Mouse (Mus musculus): Measurements from ENCODE around the gene Vps45.

Gene Vps45

DNA sequence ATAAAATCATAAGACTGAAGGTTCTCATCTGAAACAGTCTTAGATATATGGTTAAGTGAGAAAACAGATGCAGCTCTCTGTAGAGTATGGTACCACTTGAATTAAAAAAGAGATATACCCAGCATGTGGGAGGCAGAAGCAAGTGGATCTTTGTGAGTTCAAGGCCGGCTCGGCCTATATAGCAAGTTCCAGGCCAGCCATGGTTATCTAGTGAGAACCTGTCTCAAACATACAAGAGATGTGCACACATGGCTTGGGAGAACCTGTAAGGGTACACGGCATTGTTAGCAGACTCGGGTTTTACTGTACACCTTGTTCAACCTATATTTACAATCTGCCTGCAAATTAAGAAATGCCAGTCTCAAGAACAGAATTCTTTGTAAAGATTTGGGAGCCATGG, 19.4 kb downstream of the Vps45 start:
- DNase-seq (ENCODE audit: low spot score in 2 of 2): no peak

- no peak for DNase-seq (ENCODE audit: low spot score in 2 of 2)
Measured at GRCm38 (mm10) chr3:96038156-96038555, 20.1 kb downstream of the Vps45 start.

DNA sequence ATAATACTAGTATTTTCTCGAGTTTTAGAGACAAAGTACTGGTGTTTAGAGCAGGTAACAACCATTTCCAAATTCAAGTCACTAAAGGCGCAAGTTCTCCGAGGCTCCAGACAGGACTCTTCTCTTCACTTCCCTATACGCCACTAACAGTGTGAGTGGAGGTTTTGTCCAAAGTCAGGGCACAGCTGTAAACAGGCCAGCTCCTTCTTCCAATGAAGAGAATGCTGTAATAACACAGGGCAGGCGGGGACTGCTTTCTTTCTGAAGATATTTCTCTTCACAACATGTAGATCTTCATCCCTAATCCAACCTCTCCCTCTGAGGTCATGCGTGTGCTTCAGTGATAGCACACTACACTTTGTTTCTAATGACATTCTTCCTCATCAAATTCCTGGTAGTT, 21.5 kb downstream of the Vps45 start:
- DNase-seq (ENCODE audit: low spot score in 2 of 2): no peak

- no peak for DNase-seq (ENCODE audit: low spot score in 2 of 2)
Measured at GRCm38 (mm10) chr3:96033046-96033445, 25.2 kb downstream of the Vps45 start.

- DNase-seq (ENCODE audit: low spot score in 2 of 2): no peak
Measured at GRCm38 (mm10) chr3:96032652-96033017, 25.6 kb downstream of the Vps45 start.

GRCm38 (mm10) chr3:96031991-96032651, 26.1 kb downstream of the Vps45 start:
- DNase-seq (ENCODE audit: low spot score in 2 of 2): peak; percentile 62 to 63

- no peak for DNase-seq (ENCODE audit: low spot score in 2 of 2)
Measured at GRCm38 (mm10) chr3:96029766-96030165, 28.5 kb downstream of the Vps45 start.

DNA sequence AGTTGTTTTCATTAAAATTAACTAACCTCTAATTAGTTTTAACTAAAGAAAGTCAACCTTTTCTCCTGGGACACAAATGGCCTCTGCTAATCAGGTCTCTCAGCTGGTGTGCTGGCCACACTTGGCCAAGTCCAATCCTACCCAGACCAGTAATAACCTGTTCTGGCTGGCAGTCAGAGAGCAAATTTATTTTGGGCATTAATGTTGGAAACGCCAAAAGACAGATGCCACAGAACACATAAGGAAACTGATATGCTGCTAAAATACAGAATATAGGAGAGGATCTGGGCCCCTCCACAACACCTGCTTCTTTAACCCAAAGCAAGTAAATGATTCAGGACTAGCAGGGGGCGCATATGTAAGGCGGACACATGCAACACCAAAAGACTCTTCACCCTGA, 28.9 kb downstream of the Vps45 start:
- no peak for DNase-seq (ENCODE audit: low spot score in 2 of 2)

GRCm38 (mm10) chr3:96027875-96028274, 30.4 kb downstream of the Vps45 start:
- DNase-seq (ENCODE audit: low spot score in 2 of 2): no peak

- DNase-seq (ENCODE audit: low spot score in 2 of 2): peak in 1 of 2 experiments; percentile 26
Measured at GRCm38 (mm10) chr3:96027145-96027544, 31.1 kb downstream of the Vps45 start.

DNA sequence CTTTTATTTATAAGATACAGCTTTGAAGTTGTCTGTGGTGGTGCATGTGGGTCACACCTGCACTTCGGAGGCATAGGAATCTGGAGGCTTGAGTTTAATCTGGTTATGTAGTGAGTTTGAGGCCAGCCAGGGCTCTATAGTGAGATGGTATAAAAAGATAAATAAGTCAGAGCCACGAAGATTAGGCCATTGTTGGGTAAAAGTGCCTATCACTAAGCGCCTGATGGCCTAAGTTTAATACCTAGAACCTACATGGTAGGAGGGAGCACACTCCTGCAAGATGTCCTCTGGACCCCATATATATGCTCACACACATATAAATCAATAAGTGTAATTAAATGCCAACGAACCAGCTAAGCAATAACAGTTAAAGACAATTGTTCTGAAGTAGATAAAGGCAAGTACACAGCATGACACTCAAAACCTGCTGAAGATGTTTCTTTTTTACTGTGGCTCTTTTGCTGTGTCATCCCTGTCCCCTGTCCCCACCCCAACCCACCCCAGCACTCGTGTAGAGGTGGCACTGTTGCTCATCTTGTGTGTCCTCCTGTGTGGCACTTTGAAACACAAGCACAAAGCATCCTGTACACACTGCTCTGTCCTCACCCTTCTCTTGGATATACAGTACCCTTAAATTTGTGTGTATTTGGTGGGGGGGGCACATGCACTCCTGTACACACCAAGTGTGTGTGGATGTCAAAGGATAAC, 36.7 kb downstream of the Vps45 start:
- DNase-seq (ENCODE audit: low spot score in 2 of 2): no peak

DNA sequence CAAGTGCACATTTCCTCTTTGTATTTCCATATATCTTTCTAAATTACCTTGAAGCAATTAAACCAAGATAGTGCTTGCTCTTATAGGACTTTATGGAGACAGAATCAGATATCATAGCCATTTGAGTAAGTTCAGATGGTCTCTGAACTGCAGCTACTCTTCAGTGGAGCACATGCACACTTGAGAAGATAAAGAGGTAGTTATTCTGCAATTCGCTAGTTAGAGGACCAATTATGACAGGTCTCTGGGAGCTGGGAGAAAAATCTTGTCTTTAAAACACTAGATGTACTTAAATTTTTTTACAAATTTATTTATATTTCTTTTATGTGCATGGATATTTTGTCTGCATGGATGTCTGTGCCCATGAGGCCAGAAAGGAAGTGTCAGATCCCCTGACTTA, 37.5 kb downstream of the Vps45 start:
- no peak for DNase-seq (ENCODE audit: low spot score in 2 of 2)

GRCm38 (mm10) chr3:96017461-96017860, 40.8 kb downstream of the Vps45 start:
- DNase-seq (ENCODE audit: low spot score in 2 of 2): no peak

DNA sequence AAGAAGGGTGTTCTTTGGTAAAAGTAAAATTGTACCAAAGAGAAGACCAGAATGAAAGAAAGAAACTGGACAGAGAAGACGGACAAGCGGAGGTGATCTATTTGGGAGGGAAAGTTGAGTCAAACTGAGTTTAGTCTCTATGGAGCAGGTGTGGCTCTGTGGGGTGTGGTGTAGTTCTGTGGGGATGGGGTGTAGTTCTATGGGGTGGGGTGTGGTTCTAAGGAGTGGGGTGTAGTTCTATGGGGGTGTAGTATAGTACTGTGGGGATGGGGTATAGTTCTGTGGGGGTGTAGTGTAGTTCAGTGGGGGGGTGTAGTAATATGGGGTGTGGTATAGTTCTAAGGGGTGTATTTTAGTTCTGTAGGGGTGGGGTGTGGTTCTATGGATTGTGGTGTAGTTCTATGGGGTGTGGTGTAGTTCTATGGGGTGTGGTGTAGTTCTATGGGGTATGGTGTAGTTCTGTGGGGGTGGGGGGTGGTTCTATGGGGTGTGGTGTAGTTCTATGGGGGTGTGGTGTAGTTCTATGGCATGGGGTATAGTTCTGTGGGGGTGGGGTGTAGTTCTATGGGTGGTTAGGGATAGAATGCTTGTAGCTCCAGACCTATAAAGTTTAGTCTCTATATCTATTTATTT, 41.9 kb downstream of the Vps45 start:
- DNase-seq (ENCODE audit: low spot score in 2 of 2): no peak

DNA sequence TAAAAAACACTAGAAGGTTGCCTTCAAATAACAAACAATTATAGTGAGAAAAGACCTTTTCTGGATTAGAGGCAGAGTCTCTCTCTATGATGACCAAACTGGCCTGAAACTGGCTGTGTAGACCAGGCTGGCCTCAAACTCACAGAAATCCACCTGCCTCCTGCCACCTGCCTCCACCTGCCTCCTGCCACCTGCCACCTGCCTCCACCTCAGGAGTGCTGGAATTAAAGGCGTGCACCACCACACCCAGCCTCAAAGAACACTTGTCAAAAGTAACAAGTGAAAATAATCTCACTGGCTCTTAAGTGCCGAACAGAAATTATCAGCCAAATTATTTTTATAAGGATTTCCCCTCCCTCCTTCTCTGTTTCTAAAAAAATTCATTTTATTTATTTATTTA, 42.6 kb downstream of the Vps45 start:
- no peak for DNase-seq (ENCODE audit: low spot score in 2 of 2)

DNA sequence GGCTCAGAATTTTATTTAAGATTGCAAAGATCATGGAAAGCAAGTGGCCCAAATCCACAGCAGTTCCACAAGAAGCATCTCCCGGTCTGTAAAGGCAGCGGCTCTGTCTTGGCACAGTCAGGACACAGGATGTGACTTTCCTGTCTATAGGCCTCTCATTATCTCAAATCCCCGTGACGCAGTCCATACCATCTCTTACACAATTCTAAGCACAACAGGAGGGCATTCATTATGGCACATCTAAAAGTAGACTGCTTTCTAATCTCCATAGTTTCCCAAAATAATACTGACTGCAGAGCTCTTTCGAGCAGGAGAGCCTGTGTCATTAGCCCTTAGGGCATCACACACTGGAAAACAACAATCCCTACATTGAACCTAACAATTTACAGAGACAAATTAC, 45.5 kb downstream of the Vps45 start:
- no peak for DNase-seq (ENCODE audit: low spot score in 2 of 2)

- DNase-seq (ENCODE audit: low spot score in 2 of 2): no peak
Measured at GRCm38 (mm10) chr3:96008463-96008862, 49.8 kb downstream of the Vps45 start.

GRCm38 (mm10) chr3:96001560-96001959, 56.7 kb downstream of the Vps45 start:
- DNase-seq (ENCODE audit: low spot score in 2 of 2): no peak

- no peak for DNase-seq (ENCODE audit: low spot score in 2 of 2)
Measured at GRCm38 (mm10) chr3:96000921-96001501, 57.3 kb downstream of the Vps45 start.

GRCm38 (mm10) chr3:96000080-96000632, 58.1 kb downstream of the Vps45 start:
- DNase-seq (ENCODE audit: low spot score in 2 of 2): no peak

DNA sequence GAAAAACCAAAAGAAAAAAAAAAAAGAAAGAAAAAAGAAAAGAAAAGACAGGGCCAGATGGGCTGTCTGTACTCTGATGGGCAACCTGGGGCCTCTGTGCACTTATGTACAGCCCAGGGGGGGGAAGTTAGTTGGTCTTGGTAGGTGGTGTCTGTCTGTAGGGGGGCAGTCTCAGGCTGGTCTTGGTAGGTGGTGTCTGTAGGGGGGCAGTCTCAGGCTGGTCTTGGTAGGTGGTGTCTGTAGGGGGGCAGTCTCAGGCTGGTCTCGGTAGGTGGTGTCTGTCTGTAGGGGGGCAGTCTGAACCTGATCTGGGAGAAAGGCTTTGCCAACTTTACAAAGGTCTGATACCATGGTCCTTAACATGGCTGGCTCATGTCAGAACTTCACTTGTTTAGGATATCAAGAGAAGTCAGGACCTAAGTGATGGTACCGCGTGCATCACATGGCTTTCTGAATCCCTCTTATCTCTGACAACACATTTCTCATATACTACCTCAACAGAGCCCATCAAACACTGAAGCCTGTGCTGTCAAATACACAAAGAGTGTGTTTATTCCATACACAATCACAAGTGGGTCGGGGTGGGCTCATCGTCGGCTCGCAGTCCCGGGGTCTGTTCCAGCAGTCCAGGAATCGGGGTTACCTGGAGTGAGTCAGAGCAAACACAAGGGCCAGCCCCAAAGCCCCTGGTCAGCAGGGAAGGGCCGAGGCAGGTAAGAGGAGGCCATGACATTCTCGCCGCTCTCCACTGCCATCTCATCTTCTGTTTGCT, 58.8 kb downstream of the Vps45 start:
- DNase-seq (ENCODE audit: low spot score in 2 of 2): peak in 1 of 2 experiments; percentile 32

Measured in spleen, postnatal 36 days (tissue).